Mouse (Mus musculus): ENCODE measurements around the gene Gm7861. TPM values are rescaled to one million over a fixed set of nuclear protein-coding genes. Genes with fewer than 3 reads are reported as not detected.
"Not testable (repeated sequence)": the region's sequence is repeated elsewhere in the genome, so short reads cannot be mapped to it uniquely, and the experiment has no call there.

Gene Gm7861
- polyA plus RNA-seq (2016; fragmentation: Nextera tagmentation; extraction: Ambion mirVana), result not detected in 2 replicates

GRCm38 (mm10) chr8:21594408-21594807 is at the start of gene Gm7861:
Gene Gm7861 (minus strand): TSS chr8:21594508.
- H3K27ac ChIP-seq; ATAC-seq (ENCODE audit: low FRiP score, low read depth); H3K27me3 ChIP-seq (replicated peaks); H3K9ac ChIP-seq; H3K4me1 ChIP-seq; H3K9me3 ChIP-seq; H3K36me3 ChIP-seq; H3K4me2 ChIP-seq (replicated peaks); H3K4me3 ChIP-seq: not testable (repeated sequence)
- WGBS, result no CpG with 5 or more reads among the region's 1 CpGs

- not testable (repeated sequence) for H3K27me3 ChIP-seq (replicated peaks); H3K4me2 ChIP-seq (replicated peaks); H3K4me1 ChIP-seq; H3K36me3 ChIP-seq; ATAC-seq (ENCODE audit: low FRiP score, low read depth); H3K27ac ChIP-seq; H3K4me3 ChIP-seq; H3K9me3 ChIP-seq; H3K9ac ChIP-seq
- WGBS, result 91% methylated on average over 1 of the region's 1 CpGs
These were observed 23.6 kb upstream of the Gm7861 start, which contains the start of gene Defa26 for GRCm38 (mm10) chr8:21617883-21618282. Gene Defa26 (plus strand): TSS chr8:21618183.

GRCm38 (mm10) chr8:21582706-21583105 is 11.6 kb downstream of the Gm7861 start, which contains the start of gene Defa28:
Gene Defa28 (plus strand): TSS chr8:21583006.
- not testable (repeated sequence) for ATAC-seq (ENCODE audit: low FRiP score, low read depth); H3K9me3 ChIP-seq; H3K4me1 ChIP-seq; H3K27me3 ChIP-seq (replicated peaks); H3K27ac ChIP-seq; H3K4me3 ChIP-seq; H3K4me2 ChIP-seq (replicated peaks); H3K9ac ChIP-seq; H3K36me3 ChIP-seq
- WGBS, result no CpG with 5 or more reads among the region's 1 CpGs

GRCm38 (mm10) chr8:21565086-21565485 is 29.2 kb downstream of the Gm7861 start, which contains the start of gene Defa37:
Gene Defa37 (plus strand): TSS chr8:21565386.
- H3K4me3 ChIP-seq; H3K4me2 ChIP-seq (replicated peaks); ATAC-seq (ENCODE audit: low FRiP score, low read depth); H3K36me3 ChIP-seq; H3K9ac ChIP-seq; H3K27ac ChIP-seq; H3K4me1 ChIP-seq; H3K9me3 ChIP-seq; H3K27me3 ChIP-seq (replicated peaks): not testable (repeated sequence)
- no CpG with 5 or more reads among the region's 1 CpGs for WGBS

Other genes starting within 250 kb of the Gm7861 start
- gene Defa2, start 216.0 kb downstream of the Gm7861 start, polyA plus RNA-seq (2016; fragmentation: Nextera tagmentation; extraction: Ambion mirVana), result not detected in 2 replicates
- gene Defa33, start 202.7 kb downstream of the Gm7861 start, polyA plus RNA-seq (2016; fragmentation: Nextera tagmentation; extraction: Ambion mirVana), result not detected in 2 replicates
- not detected in 2 replicates for gene Defa36, start 167.1 kb downstream of the Gm7861 start, polyA plus RNA-seq (2016; fragmentation: Nextera tagmentation; extraction: Ambion mirVana)
- gene Gm7849, start 137.9 kb downstream of the Gm7861 start, polyA plus RNA-seq (2016; fragmentation: Nextera tagmentation; extraction: Ambion mirVana), result not detected in 2 replicates
- not detected in 2 replicates for gene Defa20, start 85.2 kb downstream of the Gm7861 start, polyA plus RNA-seq (2016; fragmentation: Nextera tagmentation; extraction: Ambion mirVana)
- not detected in 2 replicates for gene Defa32, start 65.5 kb downstream of the Gm7861 start, polyA plus RNA-seq (2016; fragmentation: Nextera tagmentation; extraction: Ambion mirVana)
- gene Defa37, start 29.1 kb downstream of the Gm7861 start, polyA plus RNA-seq (2016; fragmentation: Nextera tagmentation; extraction: Ambion mirVana), result not detected in 2 replicates
- not detected in 2 replicates for gene Defa28, start 11.5 kb downstream of the Gm7861 start, polyA plus RNA-seq (2016; fragmentation: Nextera tagmentation; extraction: Ambion mirVana)
- not detected in 2 replicates for gene Defa26, start 23.7 kb upstream of the Gm7861 start, polyA plus RNA-seq (2016; fragmentation: Nextera tagmentation; extraction: Ambion mirVana)
- not detected in 2 replicates for gene Defa17, start 61.3 kb upstream of the Gm7861 start, polyA plus RNA-seq (2016; fragmentation: Nextera tagmentation; extraction: Ambion mirVana)
- not detected in 2 replicates for gene Defa34, start 71.3 kb upstream of the Gm7861 start, polyA plus RNA-seq (2016; fragmentation: Nextera tagmentation; extraction: Ambion mirVana)
- gene AY761184, start 109.1 kb upstream of the Gm7861 start, polyA plus RNA-seq (2016; fragmentation: Nextera tagmentation; extraction: Ambion mirVana), result not detected in 2 replicates
- gene Defa24, start 140.0 kb upstream of the Gm7861 start, polyA plus RNA-seq (2016; fragmentation: Nextera tagmentation; extraction: Ambion mirVana), result not detected in 2 replicates
- gene Defb50, start 229.0 kb upstream of the Gm7861 start, polyA plus RNA-seq (2016; fragmentation: Nextera tagmentation; extraction: Ambion mirVana), result not detected in 2 replicates
- gene Defb2, start 245.4 kb upstream of the Gm7861 start, polyA plus RNA-seq (2016; fragmentation: Nextera tagmentation; extraction: Ambion mirVana), result not detected in 2 replicates